Mouse (Mus musculus) ES-Bruce4 (cell line): ENCODE measurements around the gene Rufy2.

Source experiments
- CTCF ChIP-seq: IDR thresholded peaks from one replicate; pipeline ENCODE4 v1.8.1; 2011; ENCODE audit warnings: low read depth, low read length
- POLR2A ChIP-seq: IDR thresholded peaks from one replicate; pipeline ENCODE4 v1.8.1; 2011; ENCODE audit warnings: low read length; ENCODE audit not compliant: insufficient read depth

GRCm38 (mm10) chr10:63051267-63051666 lies 71.2 kb downstream of the Rufy2 start:
- no peak for TF ChIP-seq CTCF
- TF ChIP-seq POLR2A, result no peak
